Mouse (Mus musculus) T-helper 2 cell (primary cell): ENCODE data around the gene Ndufa5.

Source experiments
- in situ Hi-C: fragments of 300-600 bp; cut with MboI, MseI; formaldehyde crosslinking; loops from one replicate; pipeline ENCODE4 v1.15.1; 2025; ENCODE audit warnings: high pct_unique_total_duplicates

The Ndufa5 gene

GRCm38 (mm10) chr6:24527155-24528063, at the start of gene Ndufa5:
Gene Ndufa5 (minus strand): TSS chr6:24528013.
- in situ Hi-C loops: no loop called here

GRCm38 (mm10) chr6:24573319-24573718, 45.5 kb upstream of the Ndufa5 start:
- in situ Hi-C loops: no loop called here

- in situ Hi-C loops: no loop called here
Measured at GRCm38 (mm10) chr6:24572431-24572830, 44.6 kb upstream of the Ndufa5 start.

- in situ Hi-C loops: no loop called here
Measured at GRCm38 (mm10) chr6:24571126-24571525, 43.3 kb upstream of the Ndufa5 start.

GRCm38 (mm10) chr6:24570278-24570677, 42.5 kb upstream of the Ndufa5 start:
- in situ Hi-C loops: no loop called here

- in situ Hi-C loops: no loop called here
Measured at GRCm38 (mm10) chr6:24569711-24570110, 41.9 kb upstream of the Ndufa5 start.

- in situ Hi-C loops: no loop called here
Measured at GRCm38 (mm10) chr6:24568963-24569362, 41.1 kb upstream of the Ndufa5 start.

GRCm38 (mm10) chr6:24564886-24565285, 37.1 kb upstream of the Ndufa5 start:
- in situ Hi-C loops: no loop called here

GRCm38 (mm10) chr6:24564081-24564480, 36.3 kb upstream of the Ndufa5 start:
- in situ Hi-C loops: no loop called here

GRCm38 (mm10) chr6:24555488-24555887, 27.7 kb upstream of the Ndufa5 start:
- in situ Hi-C loops: no loop called here

- in situ Hi-C loops: no loop called here
Measured at GRCm38 (mm10) chr6:24554427-24555086, 26.7 kb upstream of the Ndufa5 start.

- in situ Hi-C loops: no loop called here
Measured at GRCm38 (mm10) chr6:24552046-24552445, 24.2 kb upstream of the Ndufa5 start.

- in situ Hi-C loops: no loop called here
Measured at GRCm38 (mm10) chr6:24549801-24550200, 22.0 kb upstream of the Ndufa5 start.

GRCm38 (mm10) chr6:24546716-24547420, 19.1 kb upstream of the Ndufa5 start:
- in situ Hi-C loops: no loop called here

- in situ Hi-C loops: no loop called here
Measured at GRCm38 (mm10) chr6:24543119-24543591, 15.3 kb upstream of the Ndufa5 start.

GRCm38 (mm10) chr6:24542393-24542792, 14.6 kb upstream of the Ndufa5 start:
- in situ Hi-C loops: no loop called here

GRCm38 (mm10) chr6:24540106-24540505, 12.3 kb upstream of the Ndufa5 start:
- in situ Hi-C loops: no loop called here

GRCm38 (mm10) chr6:24538435-24538834, 10.6 kb upstream of the Ndufa5 start:
- in situ Hi-C loops: no loop called here

- in situ Hi-C loops: loop anchor here (5.0 kb wide), 1 partner anchor 94 kb away; no protein-coding TSS in a partner anchor
Measured at GRCm38 (mm10) chr6:24532804-24533203, 5.0 kb upstream of the Ndufa5 start.

- in situ Hi-C loops: loop anchor here (5.0 kb wide), 1 partner anchor 96 kb away; no protein-coding TSS in a partner anchor
Measured at GRCm38 (mm10) chr6:24530711-24531420, 3.1 kb upstream of the Ndufa5 start.

GRCm38 (mm10) chr6:24530166-24530565, 2.4 kb upstream of the Ndufa5 start:
- in situ Hi-C loops: loop anchor here (5.0 kb wide), 1 partner anchor 97 kb away; no protein-coding TSS in a partner anchor

- in situ Hi-C loops: no loop called here
Measured at GRCm38 (mm10) chr6:24528064-24528243, 141 bp upstream of the Ndufa5 start, which contains the start of gene Asb15. Gene Asb15 (plus strand): TSS chr6:24528144.
